Mouse (Mus musculus) urinary bladder, postnatal 25 days (tissue): ENCODE data around the gene Tlnrd1.
"Not testable (repeated sequence)": the region's sequence is repeated elsewhere in the genome, so short reads cannot be mapped to it uniquely, and the experiment has no call there.

Source experiments
- DNase-seq: peaks from one replicate; pipeline ENCODE4 v3.0.0; 2022; ENCODE audit warnings: low spot score

Tlnrd1 gene

GRCm38 (mm10) chr7:83884021-83884658 is at the start of gene Tlnrd1, which contains the start of gene Mesd:
Tlnrd1 (minus strand) TSS chr7:83884305.
Mesd (plus strand) TSS chr7:83884466.
- peak; percentile 79 for DNase-seq

DNA sequence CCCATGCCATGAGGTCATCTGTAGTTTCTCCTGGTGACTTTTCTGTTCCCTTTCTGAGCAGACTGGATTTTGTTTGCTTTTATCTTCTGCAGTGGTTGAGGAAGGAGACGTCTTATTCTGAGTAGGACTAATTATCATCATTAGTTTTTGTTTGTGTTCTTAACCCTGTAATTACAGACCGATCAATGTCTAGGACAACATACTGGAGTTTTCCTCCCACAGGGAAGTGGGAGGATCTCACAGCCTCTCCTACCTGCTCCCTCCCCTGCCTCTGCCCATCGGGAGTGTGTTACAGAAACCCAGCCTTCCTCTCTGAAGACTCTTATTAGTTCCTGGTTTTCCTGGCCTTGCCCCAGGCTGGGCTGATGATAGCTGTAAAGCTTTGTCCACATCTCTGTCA is 37.5 kb upstream of the Tlnrd1 start:
- no peak for DNase-seq

- DNase-seq: no peak
These were observed 36.1 kb upstream of the Tlnrd1 start for GRCm38 (mm10) chr7:83920241-83920640.

DNA sequence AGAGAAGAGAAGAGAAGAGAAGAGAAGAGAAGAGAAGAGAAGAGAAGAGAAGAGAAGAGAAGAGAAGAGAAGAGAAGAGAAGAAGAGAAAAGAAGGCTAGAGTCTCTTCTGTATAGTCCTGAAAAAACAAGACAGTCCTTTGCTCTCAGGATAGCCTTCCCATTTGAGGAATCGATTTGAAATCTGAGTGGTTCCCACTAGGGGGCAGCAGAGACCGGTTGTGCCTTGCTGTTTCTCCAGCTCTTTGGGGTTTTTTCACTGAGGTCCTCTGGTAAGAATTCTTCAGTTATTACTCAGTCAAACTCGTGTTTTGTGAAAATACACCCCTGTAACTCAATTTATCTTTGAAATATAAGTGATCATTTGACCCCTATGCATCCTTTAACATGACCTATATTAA is 30.5 kb upstream of the Tlnrd1 start:
- peak; percentile 86 for DNase-seq

DNA sequence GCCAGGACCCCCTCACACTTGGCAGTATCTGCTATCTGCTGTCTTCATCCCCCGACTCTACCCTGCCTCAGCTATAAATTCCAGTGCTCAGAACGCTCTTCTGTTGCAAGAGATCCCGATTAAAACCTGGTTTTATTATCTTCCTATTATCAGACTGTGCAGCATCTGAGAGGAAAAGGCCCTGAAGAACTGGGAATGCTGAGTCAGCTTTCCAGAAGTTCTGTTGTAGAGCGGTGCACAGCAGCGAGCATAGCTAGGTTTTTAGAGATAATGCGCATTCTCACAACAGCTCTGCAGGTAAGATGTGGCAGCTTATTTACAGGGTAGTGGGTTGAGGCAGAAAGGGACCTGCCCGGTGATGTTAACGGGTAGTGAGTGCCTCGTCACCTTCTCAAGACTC is 29.9 kb upstream of the Tlnrd1 start:
- DNase-seq: no peak

GRCm38 (mm10) chr7:83913405-83913932 is 29.4 kb upstream of the Tlnrd1 start:
- no peak for DNase-seq

DNA sequence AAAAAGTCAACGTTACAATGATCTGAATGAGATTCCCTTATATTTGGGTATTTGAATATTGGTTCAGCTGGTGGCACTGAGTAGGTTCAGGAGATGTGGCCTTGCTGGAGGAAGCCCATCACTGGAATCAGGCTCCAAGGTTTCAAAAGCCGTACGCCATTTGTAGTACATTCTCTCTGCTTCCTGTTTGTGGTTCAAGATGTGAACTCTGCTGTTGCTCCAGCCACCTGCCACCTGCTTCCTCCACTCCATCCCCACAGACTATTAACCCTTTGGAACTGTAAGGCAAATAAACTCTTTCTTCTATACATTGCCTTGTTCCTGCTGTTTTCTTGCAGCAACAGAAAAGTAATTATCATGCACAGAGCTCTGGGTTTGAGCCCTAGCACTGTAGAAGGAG is 27.8 kb upstream of the Tlnrd1 start:
- no peak for DNase-seq

DNA sequence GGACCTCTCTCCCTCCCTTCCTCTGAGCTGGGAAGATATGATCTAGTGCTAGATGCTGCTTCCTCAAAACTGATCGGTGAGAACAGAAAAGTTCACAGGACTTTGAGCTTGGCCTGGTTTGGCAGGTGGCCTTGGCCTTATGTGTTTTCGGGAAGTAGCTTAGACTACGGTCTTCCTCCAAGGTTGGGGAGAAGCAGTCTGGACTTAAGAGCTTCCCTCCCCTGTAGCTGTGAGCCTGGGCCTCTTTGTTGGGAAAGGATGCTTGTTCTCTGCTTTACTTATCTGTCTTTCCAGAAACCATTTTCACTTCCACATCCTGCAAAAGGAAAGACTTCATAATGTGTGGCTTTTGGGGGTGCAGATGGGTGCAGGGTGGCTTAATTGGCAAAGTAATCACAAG is 20.7 kb upstream of the Tlnrd1 start:
- DNase-seq: no peak

DNA sequence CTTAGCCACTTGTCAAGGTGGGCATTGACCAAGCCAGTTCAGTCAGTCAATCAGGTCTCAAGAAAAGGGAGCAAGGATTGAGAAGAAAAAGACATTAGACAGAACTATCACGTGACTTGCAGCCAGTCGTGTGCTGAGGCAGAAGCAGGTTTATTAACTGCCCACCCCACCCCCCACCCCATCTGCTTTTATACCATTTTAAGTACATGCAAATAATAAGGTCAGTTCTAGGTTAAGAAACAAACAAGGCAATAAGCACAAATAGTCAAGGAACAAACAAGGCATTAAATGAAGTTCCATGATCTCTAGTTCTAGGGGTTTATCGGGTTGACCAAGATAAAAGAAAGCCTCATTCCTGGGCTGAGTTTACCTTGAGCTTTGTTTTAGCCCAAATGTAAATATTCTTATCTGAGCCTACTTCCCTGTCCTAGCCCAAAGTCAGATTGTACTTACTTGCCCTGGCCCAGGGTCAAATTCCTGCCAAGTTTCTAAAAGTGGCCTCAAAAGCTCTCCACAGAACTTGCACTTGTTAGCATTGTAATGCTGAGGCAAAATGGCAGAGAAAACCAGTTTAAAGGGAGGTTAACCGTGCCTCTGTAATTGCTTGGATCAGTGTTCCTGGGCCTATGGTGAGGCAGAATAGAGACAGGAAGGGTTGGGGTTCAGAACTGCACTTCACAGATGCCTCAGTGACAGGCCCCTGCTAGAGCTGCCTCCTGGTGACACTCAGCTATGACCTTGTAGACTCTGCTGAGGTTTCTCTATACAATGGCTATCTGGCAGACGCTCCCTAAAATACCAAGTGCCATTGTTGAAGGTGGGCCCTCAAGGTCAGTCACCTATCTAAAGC is 18.4 kb upstream of the Tlnrd1 start:
- no peak for DNase-seq

DNA sequence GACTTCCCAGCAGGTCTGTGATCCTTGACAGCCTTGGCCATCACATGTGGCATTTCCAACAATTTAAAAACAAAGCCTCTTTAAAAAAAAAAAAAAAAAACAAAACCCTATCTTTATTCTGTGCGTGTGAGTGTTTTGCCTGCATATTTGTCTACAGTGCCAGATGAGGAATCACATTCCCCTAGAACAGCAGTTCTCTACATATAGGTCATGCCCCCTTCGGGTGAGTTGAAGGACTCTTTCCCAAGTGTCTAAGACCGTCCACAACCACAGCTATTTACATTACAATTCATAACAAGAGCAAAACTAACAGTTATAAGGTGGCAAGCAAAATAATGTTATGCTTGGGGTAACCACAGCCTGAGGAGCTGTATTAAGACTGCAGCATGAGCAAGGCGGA is 17.3 kb upstream of the Tlnrd1 start:
- no peak for DNase-seq

GRCm38 (mm10) chr7:83900519-83900918 is 16.4 kb upstream of the Tlnrd1 start:
- DNase-seq: no peak

DNA sequence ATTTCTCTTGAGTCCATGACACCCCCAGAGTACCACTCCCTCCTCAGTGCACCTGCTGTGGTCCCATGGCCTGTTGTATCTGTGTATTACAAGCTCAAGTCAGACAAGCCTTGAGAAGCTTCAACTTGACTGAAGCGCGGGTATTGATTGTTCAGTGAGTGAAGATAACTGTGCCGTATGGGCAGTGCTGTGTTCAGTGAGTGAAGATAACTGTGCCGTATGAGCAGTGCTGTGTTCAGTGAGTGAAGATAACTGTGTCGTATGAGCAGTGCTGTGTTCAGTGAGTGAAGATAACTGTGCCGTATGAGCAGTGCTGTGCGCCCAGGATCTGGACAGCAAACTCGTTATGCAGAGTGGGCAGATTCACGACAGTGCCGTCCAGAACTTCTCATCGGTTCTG is 14.2 kb upstream of the Tlnrd1 start:
- no peak for DNase-seq

- no peak for DNase-seq
These were observed 12.1 kb upstream of the Tlnrd1 start for GRCm38 (mm10) chr7:83896077-83896740.

GRCm38 (mm10) chr7:83894348-83894747 is 10.2 kb upstream of the Tlnrd1 start:
- no peak for DNase-seq

- no peak for DNase-seq
These were observed 8.2 kb upstream of the Tlnrd1 start for GRCm38 (mm10) chr7:83892333-83892669.

DNA sequence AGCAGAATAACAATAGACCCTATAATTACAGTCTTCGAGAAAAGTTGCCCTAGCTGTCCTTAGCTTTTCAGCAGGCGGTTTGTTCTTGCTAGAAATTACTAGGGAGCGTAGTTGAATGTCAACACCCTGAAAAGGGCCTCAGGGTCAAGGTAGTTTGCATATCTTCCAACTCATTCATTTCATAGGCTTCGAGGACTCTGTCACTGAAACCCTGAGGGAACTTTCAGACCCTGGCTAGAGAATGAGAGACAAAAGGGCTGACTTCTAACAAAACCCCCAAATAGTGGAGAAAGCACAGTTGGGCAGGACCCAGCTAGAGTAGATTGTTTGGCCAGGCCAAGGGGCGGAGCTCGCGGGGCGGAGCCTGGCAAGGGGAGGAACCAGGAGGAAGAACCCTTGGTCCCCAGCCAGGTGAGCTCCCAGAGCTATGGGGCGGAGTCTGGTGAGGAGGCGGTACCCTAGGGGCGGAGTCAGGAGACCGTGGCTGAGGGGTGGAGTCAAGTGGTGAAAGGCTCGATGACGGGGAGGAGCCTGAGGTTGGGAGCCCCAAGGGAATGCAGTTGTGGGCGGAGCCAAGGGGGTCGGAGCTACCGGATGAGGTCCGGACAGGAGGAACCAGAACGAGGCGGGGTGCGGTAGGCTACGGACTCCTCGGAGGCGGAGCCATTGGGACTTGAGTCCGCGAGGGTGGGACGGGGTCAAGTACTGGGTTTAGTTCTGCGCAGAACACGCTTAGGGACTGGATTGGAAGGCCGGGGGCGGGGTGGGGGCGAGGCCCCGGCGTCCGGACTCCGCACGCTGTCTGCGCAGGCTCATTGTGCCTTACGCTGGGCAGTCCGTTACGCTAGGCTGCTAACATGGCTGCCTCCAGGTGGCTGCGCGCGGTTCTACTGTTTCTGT is 7.6 kb upstream of the Tlnrd1 start:
- DNase-seq: peak; percentile 99

GRCm38 (mm10) chr7:83889946-83890345 is 5.8 kb upstream of the Tlnrd1 start:
- not testable (repeated sequence) for DNase-seq

GRCm38 (mm10) chr7:83889383-83889782 is 5.3 kb upstream of the Tlnrd1 start:
- no peak for DNase-seq

DNA sequence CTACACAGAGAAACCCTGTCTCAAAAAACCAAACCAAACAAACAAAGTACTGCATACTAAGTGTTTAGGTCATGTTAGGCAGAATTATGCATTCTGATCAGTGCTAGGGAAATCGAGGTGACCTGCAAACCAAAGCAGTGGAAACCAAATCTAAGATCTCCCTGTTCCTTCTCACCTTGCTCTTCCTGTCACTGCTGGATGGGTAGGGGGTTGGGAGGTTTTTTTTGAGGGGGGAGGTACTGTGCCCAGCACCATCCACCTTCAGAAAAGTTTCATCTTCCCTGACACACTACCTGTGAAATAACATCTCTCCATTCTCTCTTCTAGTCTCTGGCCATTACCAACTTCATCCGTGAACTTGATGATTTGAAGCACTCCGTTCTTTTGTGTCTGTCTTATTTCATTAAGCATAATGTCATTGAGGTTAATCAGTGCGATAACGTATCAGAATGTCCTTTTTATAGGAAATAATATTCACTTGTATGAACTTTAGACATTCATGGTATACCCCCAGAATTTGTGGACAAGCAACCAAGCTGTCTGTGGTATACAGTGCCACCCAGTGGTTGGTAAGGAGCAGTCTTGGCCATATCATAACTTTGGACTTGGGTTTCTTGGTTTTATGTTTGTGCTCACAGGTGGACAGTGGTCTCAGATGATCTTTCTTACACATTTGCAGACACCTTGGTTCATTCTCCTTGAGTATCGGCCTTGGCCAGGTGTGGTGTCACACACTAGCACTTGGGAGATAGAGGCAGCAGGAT is 2.4 kb upstream of the Tlnrd1 start:
- DNase-seq: no peak

DNA sequence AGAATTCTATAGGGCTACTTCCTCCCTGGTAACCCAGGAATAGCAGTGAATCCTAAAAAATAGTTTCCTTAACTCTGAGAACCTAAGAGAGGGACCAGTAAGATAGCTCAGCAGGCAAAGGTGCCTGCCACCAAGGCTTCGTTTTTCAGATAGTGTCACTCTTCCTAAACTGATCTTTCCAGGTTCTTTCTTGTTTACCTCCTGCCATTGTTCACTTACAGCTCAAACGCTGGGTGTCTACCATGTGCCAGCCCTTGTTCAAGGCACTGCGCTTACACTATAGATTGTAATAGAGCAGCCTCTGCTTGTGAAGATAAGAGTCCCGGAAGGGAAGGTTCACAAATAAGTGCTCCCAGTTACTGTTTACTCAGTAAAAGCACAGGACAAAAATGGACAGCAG is 1.7 kb upstream of the Tlnrd1 start:
- no peak for DNase-seq

- no peak for DNase-seq
These were observed 922 bp upstream of the Tlnrd1 start for GRCm38 (mm10) chr7:83884921-83885532.
